Mouse (Mus musculus) kidney, adult 2 months (tissue): ENCODE measurements around the gene Ifitm1.

Experiments
- CTCF ChIP-seq: fragments of 200-500 bp; conservative IDR thresholded peaks from 2 replicates; pipeline ENCODE4 v1.5.1; 2011; ENCODE audit warnings: low read depth, mild to moderate bottlenecking, control low read depth, low read length, moderate library complexity, mixed read lengths; ENCODE audit not compliant: insufficient read depth, insufficient read length
- POLR2A ChIP-seq: fragments of 200-500 bp; IDR thresholded peaks from one replicate; pipeline ENCODE4 v1.6.1; 2011; ENCODE audit warnings: low read depth, low read length, control low read depth

GRCm38 (mm10) chr7:140922398-140923069 lies 44.5 kb upstream of the Ifitm1 start:
- TF ChIP-seq CTCF: peak; percentile 31
- no peak for TF ChIP-seq POLR2A
